Mouse (Mus musculus) forebrain, embryonic 15.5 days (tissue): ENCODE measurements around the gene Zfp442. TPM values are rescaled to one million over a fixed set of nuclear protein-coding genes. Genes with fewer than 3 reads are reported as not detected.

Source experiments
- polyA plus RNA-seq: library from polyadenylated mRNA; unstranded; fragments of >200 nt; fragmentation: Nextera tagmentation; extraction: Ambion mirVana; gene quantifications from 2 replicates; pipeline ENCODE4 v1.2.1, GENCODE M21; 2015

The Zfp442 gene
- polyA plus RNA-seq, 1 experiment from 2014 or later, result 8.1 TPM

Other genes with a start within 250 kb of the Zfp442 start
- 9.9 and 11.0 TPM in 2 replicates for gene Zfp937, start 233.4 kb downstream of the Zfp442 start, polyA plus RNA-seq
- gene Gm21994, start 195.9 kb downstream of the Zfp442 start, polyA plus RNA-seq, result 3.9 and 4.9 TPM in 2 replicates
- gene Gm14124, start 194.0 kb downstream of the Zfp442 start, polyA plus RNA-seq, result not detected in 2 replicates
- gene Gm10130, start 127.8 kb downstream of the Zfp442 start, polyA plus RNA-seq, result 0.76 and 1.9 TPM in 2 replicates
- gene 3300002I08Rik, start 88.7 kb downstream of the Zfp442 start, polyA plus RNA-seq, result 13.6 and 16.5 TPM in 2 replicates
- not detected in 2 replicates for gene Zfp345, start 33.6 kb upstream of the Zfp442 start, polyA plus RNA-seq
- 0.64 TPM in 1 of 2 replicates, not detected in the other for gene Cst7, start 118.9 kb upstream of the Zfp442 start, polyA plus RNA-seq
- 40.9 and 41.0 TPM in 2 replicates for gene Apmap, start 157.1 kb upstream of the Zfp442 start, polyA plus RNA-seq
- gene Acss1, start 217.0 kb upstream of the Zfp442 start, polyA plus RNA-seq, result 25.9 and 26.3 TPM in 2 replicates
- gene Vsx1, start 237.9 kb upstream of the Zfp442 start, polyA plus RNA-seq, result not detected in 2 replicates